Mouse (Mus musculus) frontal cortex, adult 2 months (tissue): ENCODE data around the gene Ift122. TPM values are rescaled to one million over a fixed set of nuclear protein-coding genes. Genes with fewer than 3 reads are reported as not detected.

ENCODE experiments used
- DNase-seq, 2 experiments: peaks; one replicate each; pipeline ENCODE4 v3.0.0; 2022; ENCODE audit warnings: low spot score in 1 of 2; ENCODE audit errors: extremely low spot score in 1 of 2
- polyA plus RNA-seq: library from polyadenylated mRNA; depleted of rRNA; stranded (reverse); fragments of >200 nt; gene quantifications from 2 replicates; pipeline ENCODE4 v1.2.3, GENCODE M21; 2012

Gene Ift122
- polyA plus RNA-seq, 1 experiment, result 30.1 TPM

DNA sequence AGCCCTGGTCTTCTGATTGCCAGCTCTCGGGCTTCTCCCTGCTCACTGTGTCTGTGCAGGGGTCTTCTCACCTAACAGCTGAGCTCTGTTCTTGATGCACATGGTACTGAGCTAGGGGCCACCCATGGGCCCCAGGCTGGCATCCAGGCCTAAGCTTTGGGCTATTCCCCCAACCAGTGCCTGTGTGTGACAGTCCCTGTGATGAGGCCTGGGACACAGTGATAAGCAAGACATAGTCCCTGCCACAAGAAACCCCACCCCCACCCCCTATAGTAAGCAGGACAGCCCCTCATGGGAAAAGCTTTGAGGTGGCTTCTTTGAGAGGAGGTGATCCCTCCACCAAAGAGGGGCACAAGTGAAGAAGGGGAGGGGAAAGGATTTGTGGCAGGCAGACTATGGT, 65.3 kb downstream of the Ift122 start:
- no peak for DNase-seq

DNA sequence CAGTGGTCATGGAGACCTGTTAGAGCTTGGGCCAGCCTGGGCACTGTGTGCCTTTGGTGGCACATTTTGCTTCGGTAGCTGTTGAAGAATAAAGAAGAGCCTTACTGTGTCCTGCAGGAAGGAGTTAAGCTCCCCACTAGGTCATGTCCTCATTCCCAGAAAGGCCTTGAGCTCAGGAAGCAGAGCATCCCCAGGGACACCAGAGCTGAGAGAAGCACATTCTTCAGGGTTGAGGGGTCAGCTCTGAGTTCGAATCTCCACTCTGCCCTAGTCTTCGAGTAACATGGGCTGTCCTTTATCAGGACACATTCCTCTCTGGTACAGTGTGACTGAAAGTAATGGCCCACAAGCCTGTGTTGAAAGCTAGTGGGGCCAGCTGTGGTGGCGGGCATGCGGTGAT, 66.6 kb downstream of the Ift122 start:
- DNase-seq, result no peak

DNA sequence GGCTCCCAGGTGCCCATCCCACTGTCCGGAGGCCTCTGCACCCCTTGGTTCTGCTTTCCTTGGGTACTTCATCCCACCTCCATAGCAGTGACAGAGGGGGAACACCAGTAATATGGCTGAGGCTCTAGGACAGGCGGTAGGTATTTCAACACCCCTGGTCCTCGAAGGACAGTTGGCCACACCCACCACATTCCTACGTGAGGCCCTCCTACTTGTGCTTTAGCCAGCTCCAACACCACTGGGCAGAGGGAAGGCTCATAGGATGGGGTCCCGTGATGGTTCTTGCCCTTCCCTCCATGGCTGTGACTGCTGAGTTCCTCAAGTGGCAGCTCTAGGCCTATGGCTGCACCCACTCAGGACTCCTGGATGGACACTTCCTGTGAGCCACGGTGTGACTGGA, 71.6 kb downstream of the Ift122 start:
- DNase-seq, result no peak

DNA sequence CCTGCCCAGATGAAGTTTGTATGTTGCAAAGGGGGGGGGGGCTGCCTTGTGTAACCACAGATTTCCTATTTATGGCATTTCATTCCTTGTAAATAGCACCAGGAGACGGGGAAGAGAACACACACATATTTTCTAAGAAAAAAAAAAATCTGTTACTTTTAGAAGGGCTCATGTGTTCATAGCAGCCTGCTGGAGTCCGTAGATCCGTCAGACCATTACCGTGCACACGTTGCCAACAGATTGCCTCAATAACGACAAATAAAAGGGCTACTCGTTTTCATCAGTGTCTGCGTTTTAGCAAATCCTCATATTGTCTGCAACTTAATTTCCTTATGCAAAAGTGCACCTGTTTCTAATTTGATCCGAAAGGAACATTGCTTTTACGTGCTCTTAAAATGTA, 73.1 kb downstream of the Ift122 start:
- no peak for DNase-seq

DNA sequence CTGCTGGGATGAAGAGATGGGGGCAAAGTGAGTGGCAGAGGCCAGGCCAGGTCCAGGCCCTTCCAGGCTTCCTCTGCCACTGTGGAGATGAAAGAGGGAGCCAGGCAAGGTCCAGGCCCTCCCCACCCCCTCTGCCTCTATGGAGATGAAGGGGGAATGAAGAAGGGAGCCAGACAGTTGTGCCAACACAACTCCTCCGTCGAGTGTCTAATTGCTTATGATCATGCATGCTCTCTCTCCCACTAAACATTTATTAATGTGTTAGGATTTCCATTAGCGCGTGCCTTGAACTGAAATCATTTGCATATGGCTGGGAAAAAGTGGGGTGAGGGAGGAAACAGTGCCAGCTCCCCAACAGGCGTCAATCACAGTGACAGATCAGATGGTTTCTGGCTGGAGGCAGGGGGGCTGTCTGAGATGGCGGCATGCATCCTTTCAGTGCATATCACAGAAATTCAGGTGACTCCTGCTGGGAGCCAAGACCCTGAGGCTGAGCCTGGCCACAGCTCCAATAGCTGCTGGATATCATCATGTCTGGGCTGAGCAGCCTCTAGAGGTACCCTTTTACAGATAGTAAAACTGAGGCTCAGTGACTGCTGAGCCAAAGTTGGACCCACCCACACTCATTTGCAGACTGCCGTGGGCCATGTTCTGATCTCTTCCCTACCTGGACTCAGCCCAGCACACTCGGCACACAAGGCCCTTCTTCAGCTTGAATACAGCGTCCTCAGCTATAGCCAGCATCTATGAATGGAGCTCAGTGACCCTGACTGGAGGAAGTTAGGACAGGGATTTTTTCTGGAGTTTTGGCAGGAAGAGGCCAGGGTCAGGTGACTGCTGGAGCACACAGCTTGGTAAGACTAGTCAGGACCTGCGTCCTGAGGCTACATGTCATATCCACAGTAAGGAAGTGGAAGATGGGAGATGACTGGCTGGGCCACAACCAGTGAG, 74.3 kb downstream of the Ift122 start:
- DNase-seq, result no peak

DNA sequence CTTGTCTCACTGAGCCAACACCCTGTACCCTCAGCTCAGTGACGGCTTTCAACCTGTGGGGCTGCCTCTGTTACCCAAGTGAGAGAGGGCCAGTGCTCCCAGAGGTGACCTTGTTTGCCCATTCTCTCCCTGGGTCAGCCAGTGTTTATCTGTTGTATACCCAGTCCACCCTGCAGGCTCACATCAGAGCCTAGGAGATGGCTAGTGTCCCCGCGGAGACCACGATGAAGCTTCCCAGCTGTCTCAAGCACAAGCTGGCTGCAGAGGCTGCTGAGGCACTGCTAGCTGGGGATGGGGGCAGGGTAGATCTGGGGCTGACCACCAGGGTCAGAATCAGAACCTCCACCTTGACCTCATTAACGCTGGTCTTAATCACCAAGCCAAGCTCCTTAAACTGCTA, 76.7 kb downstream of the Ift122 start:
- DNase-seq, result no peak

DNA sequence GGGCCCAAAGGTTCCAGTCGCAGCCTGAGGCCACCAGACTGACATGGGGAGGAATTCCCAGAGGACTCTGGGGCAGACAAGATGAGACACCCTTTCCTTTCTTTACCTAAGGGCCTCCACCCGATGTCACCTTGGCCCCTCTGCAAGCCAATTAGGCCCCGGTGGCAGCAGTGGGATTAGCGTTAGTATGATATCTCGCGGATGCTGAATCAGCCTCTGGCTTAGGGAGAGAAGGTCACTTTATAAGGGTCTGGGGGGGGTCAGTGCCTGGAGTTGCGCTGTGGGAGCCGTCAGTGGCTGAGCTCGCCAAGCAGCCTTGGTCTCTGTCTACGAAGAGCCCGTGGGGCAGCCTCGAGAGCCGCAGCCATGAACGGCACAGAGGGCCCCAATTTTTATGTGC, 78.4 kb downstream of the Ift122 start, which contains the start of gene Rho:
TSS of gene Rho (plus strand) at position 110 of the 400 bp plus-strand sequence.
- DNase-seq, result no peak

DNA sequence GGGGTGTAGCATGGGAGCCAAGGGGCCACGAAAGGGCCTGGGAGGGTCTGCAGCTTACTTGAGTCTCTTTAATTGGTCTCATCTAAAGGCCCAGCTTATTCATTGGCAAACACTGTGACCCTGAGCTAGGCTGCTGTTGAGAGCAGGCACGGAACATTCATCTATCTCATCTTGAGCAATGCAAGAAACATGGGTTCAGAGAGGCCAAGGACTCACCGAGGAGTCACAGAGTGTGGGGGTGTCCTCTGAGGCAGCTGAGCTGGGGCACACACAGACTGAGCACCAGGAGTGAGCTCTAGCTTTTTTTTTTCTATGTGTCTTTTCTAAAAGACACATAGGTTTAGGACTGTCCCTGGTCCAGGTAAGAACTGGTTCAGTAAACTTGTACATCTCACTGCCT, 79.1 kb downstream of the Ift122 start:
- no peak for DNase-seq

DNA sequence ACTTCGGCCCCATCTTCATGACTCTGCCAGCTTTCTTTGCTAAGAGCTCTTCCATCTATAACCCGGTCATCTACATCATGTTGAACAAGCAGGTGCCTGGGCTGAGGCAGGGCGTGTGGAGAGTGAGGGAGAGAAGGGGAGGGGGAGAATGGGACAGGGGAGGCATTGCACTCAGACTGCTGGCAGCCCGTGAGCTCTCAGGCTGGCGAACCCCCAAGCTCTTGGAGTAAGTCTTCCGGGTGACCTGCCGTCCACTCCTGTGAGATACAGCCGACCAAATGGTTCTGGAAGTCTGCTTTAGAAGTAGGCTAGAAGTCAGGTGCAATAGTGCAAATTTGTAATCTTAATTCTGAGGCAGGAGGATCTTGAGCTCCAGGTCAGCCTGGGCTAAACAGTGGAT, 82.3 kb downstream of the Ift122 start:
- no peak for DNase-seq

DNA sequence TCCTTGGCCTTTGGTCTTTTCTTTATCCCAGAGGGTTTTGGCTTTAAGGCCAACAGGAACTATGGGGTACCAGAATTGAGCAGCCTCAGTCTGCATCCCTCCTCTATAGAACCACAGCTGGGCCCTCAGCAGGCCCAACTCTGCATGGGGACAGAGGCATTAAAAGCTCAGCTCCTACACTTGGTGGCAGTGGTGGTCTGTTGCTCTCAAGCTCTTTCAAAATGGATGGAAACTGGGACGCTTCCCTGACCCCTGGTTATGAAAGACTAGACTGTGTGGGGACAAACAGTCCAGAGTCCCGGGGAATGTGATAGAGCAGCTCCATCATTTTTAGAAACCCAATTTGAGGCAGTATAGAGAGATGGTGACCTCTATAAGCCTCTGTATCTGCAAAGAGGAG, 84.7 kb downstream of the Ift122 start:
- DNase-seq, result no peak

DNA sequence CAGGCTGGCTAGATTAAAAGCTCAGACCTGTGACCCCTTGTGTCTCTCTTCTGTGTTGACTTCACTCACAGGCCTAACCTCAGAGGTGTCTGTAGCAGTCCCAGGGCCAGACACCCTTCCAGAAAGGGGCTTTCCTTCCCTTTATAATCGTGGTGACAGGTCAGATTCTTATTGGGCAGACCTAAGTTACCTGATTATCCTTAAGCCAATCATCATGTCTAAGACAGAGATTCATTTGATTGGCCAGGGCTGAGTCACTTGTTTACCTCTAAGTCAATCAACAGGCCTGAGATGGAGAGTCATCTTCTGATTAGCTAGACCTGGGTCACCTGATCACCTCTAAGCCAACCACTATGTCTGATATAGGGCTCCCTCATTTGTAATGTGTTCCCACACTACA, 85.5 kb downstream of the Ift122 start:
- DNase-seq, result no peak

DNA sequence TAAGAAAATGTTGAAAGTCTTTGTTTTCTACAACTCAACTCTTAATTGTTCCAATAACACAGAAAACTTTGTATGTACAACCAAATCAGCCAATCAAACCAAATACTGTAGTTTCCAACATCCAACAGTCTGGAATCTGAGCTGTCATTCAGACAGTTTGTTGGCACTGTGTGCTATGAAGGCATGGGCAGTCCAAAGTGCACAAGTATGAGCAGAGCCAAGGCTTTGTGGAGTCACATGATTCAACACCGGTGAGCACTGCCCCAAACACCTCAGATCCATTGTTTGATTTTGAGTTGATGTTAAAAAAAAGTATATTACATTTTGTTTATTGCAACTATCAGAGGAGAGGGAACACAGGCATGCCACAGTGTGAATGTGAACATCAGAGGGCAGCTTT, 87.3 kb downstream of the Ift122 start:
- no peak for DNase-seq

DNA sequence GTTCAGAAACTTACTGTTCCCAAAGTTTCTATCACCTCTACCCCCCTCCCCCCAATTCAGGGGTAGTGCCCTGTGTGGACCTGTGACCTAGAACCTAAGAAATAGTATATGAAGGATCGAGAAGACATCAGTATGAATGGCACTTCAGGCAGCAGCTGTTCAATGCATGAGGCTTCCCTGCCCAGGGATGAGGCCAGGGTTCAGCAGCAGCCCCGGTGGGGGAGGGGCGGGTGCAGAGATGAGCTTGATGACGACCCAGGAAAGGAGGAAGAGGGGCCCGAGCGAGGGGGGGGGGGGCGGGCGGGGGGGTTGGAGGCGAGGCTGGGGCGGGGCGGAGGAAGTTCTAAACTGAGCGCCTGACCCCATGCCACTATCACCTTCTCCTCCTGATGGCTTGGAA, 87.9 kb downstream of the Ift122 start:
- no peak for DNase-seq

DNA sequence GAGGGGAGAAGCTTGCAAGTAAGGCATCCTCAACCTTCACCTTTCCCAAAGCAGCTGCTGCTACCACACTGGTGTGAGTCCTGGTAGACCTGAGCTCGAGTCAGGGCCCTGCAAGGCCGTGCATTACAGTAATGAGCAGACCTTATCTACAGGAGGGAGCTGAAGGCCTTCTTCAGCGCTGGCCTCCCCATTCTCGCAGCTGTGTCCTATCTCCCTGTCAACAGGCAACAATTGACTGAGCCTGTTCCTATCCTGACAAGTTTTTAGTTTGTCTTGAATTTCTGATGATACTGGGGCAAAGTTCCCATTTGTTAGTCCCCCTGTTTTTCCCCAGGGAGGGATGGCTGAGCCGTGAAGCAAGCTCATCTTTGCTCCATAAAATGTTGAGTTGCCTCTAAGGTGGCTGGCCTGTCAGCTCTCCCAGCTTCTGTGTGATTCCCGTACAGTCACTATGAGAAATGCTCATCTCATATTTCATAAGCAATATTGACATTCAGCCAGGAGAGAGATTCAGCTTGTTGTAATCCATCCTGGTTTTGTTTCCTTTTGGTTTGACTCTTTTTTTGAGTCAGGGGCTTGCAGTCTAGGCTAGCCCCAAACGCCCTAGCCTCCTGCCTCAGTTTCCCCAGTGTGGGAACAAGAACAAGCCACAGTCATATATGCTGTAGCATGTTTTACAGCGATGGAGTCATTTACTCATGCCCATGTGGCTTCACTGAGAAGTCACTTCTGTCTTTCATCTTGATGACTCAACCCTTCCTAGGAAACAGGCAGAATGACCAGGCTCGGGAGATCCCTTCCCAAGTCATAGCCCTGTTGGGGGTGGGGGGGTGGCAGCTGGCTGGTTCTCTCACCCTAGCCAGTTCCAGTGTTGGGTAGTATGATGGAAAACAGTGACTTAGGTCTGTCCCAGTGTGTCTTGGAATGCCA, 90.5 kb downstream of the Ift122 start:
- DNase-seq, result no peak

DNA sequence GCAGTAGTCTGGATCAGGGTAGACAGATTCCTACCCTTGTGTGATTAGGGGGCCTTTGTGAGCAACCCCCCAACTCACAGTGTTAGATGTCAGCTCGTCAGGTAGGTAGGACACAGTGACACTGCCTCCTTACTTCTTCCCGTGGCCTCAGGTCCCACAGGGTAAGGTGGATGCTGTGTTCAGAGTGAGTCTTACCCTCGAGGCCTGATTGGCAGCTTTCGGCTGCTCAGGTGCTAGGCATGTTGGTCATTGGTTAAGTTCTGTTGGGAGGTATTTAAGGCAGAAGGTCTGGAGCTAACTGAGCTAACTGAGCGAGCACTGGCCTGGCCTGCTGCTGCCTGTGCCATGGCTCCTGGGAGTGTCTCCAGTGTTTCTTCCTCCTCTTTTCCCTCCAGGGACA, 91.4 kb downstream of the Ift122 start, which contains the start of gene H1foo:
TSS of gene H1foo (plus strand) at position 301 of the 400 bp plus-strand sequence.
- DNase-seq, result no peak

DNA sequence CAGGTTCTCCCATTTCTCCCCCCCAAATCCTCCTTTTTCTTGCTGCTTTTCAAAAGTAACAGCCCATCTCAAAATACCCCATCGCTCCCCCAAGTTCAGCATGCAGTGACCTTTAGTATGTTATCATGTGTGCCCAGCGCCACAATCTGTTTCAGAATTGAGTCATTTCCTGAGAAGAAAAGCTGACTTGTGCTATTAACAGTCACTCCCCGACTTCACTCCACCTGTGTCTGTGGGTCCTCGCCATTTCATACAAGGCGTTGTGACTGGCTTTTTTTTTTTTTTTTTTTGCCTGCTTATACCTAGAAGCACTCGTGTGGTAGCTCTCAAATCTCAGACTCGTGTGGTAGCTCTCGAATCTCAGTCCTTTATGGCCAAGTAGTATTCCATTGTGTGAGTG, 92.4 kb downstream of the Ift122 start:
- DNase-seq, result no peak

DNA sequence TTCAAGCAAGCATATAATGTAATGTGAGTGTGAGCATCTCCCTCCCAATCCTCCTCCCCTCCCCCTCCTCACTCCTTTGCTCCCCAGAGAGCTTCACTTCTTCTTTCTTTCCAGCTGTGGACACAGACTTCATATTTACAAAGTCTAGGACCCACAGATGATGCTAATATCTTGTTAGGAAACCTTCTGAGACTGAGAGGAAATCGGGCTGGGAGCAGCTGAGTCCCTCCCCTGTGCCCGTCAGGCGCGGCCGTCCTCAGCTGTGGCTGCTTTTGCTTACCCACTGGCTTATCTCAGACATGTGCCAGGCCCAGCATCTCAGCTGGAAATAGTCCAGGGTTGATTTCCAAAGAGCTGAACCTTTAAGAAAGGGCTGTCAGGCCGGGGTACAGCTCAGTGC, 93.1 kb downstream of the Ift122 start:
- DNase-seq, result no peak

DNA sequence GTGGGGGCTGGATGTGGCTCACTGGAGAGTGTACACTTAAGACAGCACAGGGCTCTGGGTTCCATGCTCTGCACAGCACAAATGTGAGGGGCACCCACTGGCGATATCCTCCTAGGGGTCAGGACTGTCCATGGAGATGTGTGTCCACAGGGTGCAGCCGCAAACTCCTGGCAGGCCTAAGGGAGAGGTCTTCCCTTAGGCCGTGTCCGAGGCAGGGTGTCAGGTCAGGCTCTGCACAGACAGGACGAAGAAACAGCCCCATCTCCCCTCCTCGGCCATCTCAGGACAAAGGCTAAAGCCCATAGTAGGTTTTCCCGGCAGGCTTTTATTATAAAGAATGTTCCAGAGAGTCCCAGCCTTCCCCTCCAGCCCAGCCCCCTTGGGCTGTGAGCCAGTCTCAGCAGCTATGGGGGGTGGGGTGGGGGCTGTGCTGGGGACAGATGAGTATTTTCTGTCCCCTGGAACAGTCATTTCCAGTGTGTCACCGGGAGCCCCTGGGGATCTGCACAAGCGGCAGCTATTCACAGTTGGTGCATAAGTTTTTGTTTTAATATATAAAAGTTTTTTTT, 101.3 kb downstream of the Ift122 start:
- DNase-seq, result no peak

DNA sequence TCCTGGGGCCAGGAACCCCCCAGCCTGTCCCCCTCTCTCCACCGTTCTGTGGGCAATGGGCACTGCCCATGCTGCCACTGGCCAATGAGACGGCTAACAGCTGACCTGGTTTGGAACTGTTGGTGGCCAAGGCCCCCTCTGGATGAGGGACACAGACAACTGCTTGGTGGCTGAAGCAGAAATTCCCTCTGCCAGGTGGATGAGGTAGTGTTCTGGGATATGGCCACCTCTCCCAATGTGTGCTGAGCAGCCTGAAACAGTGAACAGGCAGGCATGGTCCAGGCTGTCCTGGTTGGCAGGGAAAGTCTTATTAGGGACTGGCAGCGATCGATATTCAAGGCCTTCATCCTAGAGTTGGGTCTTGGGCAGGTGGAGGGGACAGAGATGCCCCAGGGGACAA, 101.9 kb downstream of the Ift122 start:
- DNase-seq, result no peak

DNA sequence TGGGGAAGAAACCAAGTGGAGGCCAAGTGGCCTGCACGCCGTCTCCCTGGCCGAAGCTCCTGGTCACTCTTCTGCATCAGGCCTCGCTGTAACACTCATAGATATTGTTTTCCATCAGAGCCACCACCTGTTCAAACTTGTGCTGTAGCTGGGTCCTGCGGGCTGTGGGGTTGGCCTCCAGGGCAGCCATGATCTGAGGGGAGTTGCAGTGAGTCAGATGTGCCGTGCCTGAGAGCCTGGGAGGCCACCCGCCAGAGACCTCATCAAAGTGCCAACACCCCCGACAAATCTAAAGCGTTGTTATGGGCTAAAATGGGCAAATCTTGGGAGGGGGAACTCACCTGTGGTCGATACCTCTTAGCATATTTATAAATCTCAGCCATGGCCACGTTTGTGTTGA, 102.4 kb downstream of the Ift122 start:
- no peak for DNase-seq

DNA sequence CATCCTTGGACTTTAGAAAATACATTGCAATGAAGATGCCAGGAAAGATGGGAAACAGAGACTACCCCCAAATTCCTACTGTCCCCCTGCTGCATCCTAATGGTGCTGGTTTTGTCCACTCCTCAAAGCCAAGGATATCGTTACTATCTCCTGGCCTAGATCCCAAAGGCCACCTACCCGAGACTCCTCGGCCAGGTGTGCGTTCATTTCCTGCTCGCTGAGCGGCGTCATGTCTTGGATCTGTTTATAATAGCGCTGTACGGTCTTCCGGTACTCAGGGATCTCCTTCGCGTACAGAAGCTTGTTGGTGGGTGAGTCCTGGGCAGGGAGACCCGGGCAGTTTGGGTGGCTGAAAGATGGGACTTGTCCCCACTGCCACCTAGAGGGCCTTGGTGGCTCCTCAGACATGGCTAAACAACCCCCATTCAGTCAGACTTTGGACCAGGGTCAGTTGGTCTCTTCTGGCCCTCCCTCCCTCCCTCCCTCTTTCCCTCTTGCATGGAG, 103.2 kb downstream of the Ift122 start:
- DNase-seq, result no peak
